Comparison of ENCODE assay signal across 13 mouse cellular contexts in genomic region chr5:106172162-106172561, GRCm38 (mm10).
DNase-seq lines count a peak whose midpoint lies in the region; ATAC-seq lines count a peak whose summit lies in the region.
"Had no signal": no experiment of that assay in that cellular context is flagged by ENCODE, and none has a peak within 500 bp of the region (broad histone marks: within the 10 kb centered on the region; RNA-seq: fewer than 3 reads in every experiment).

No protein-coding gene starts in this region.

- peak overlapping the region; percentile 12; the same call in 1 of the 2 replicates for H3K4me2 ChIP-seq in heart, embryonic 12.5 days
- H3K4me2 ChIP-seq: embryonic facial prominence, embryonic 15.5 days; liver, embryonic 12.5 days had no signal

- H3K4me1 ChIP-seq in heart, embryonic 12.5 days (replicated peaks) = peaks cover 10% of the 10 kb centered on the region
- H3K4me1 ChIP-seq: liver, embryonic 12.5 days had no signal

- H3K9me3 ChIP-seq in heart, embryonic 12.5 days (replicated peaks) = no peaks in the 10 kb centered on the region
- H3K9me3 ChIP-seq: embryonic facial prominence, embryonic 15.5 days; liver, embryonic 12.5 days had no signal

- intact Hi-C loops in heart, postnatal 10 days (cut with DNase I) = no loop called here

- H3K27me3 ChIP-seq in heart, embryonic 12.5 days (replicated peaks) = no peaks in the 10 kb centered on the region
- H3K27me3 ChIP-seq: embryonic facial prominence, embryonic 15.5 days; liver, embryonic 12.5 days had no signal

- no peak overlapping the region for H3K4me3 ChIP-seq in heart, embryonic 12.5 days
- H3K4me3 ChIP-seq: embryonic facial prominence, embryonic 15.5 days; liver, embryonic 12.5 days had no signal

- DNase-seq in heart, adult 8-10 months (ENCODE audit: low spot score) = no peak
- peak; percentile 7 for DNase-seq in lung, postnatal 10 days
- no peak for DNase-seq in lung, adult 18-20 months
- DNase-seq in heart, postnatal 10 days = peak; percentile 7
- DNase-seq in retina, embryonic 14.5 days (ENCODE audit: low spot score) = peak; percentile 54
- DNase-seq: gastrocnemius, postnatal 36 days; right cerebral cortex, postnatal 14 days had no signal

- no peak overlapping the region for H3K27ac ChIP-seq in heart, embryonic 12.5 days (ENCODE audit: poor library complexity, severe bottlenecking)
- H3K27ac ChIP-seq: embryonic facial prominence, embryonic 15.5 days; liver, embryonic 12.5 days had no signal

- ATAC-seq in heart, embryonic 12.5 days (ENCODE audit: insufficient number of reproducible peaks, low FRiP score) = peak; percentile 55
- ATAC-seq in erythroid progenitor cell, adult 5-6 weeks (replicated peaks; ENCODE audit: low FRiP score, poor library complexity, severe bottlenecking) = no peak
- ATAC-seq in megakaryocyte-erythroid progenitor cell, adult 5-6 weeks (replicated peaks; ENCODE audit: low FRiP score, low TSS enrichment, poor library complexity, severe bottlenecking) = no peak
- ATAC-seq: liver, embryonic 12.5 days; Patski had no signal

- no peaks in the 10 kb centered on the region for H3K36me3 ChIP-seq in heart, embryonic 12.5 days
- H3K36me3 ChIP-seq: embryonic facial prominence, embryonic 15.5 days; liver, embryonic 12.5 days had no signal

- H3K9ac ChIP-seq in heart, embryonic 12.5 days = no peak overlapping the region
- H3K9ac ChIP-seq: embryonic facial prominence, embryonic 15.5 days; liver, embryonic 12.5 days had no signal

- WGBS in heart, embryonic 12.5 days = 12% methylated on average over 3 of the region's 3 CpGs

Comparison
In these comparisons a context has a peak if more than half of its experiments do, and no peak if none do; other contexts are left out.
1. DNase-seq: peak in lung, postnatal 10 days (single experiment), heart, postnatal 10 days (2 of 2) and retina, embryonic 14.5 days (single experiment); none in heart, adult 8-10 months (single experiment) and lung, adult 18-20 months (0 of 2).